Mouse (Mus musculus) hindbrain, postnatal 0 days (tissue): ENCODE data around the gene Zpld1. TPM values are rescaled to one million over a fixed set of nuclear protein-coding genes. Genes with fewer than 3 reads are reported as not detected.

ENCODE experiments used
- ATAC-seq: fragments of 200-750 bp; cut with Nextera tagmentation; 2 replicates; pipeline ENCODE4 v1.8.0; 2017; ENCODE audit warnings: mild to moderate bottlenecking, moderate TSS enrichment, moderate library complexity
- DNase-seq: peaks from one replicate; pipeline ENCODE4 v3.0.0-alpha.2; 2015; ENCODE audit warnings: low spot score
- H3K27ac ChIP-seq: fragments of 300-500 bp; sonication (generic); 2 replicates; pipeline ENCODE4 v1.5.1; 2014; ENCODE audit warnings: mild to moderate bottlenecking
- H3K27me3 ChIP-seq: fragments of 300-500 bp; sonication (generic); 2 replicates; pipeline ENCODE4 v1.6.1; 2014; ENCODE audit warnings: low read length, mixed read lengths; ENCODE audit not compliant: insufficient read depth
- H3K36me3 ChIP-seq: fragments of 300-500 bp; sonication (generic); 2 replicates; pipeline ENCODE4 v1.6.1; 2014; ENCODE audit warnings: low read length, mixed read lengths; ENCODE audit not compliant: insufficient read depth
- H3K4me1 ChIP-seq: fragments of 300-500 bp; sonication (generic); 2 replicates; pipeline ENCODE4 v1.6.1; 2014; ENCODE audit warnings: antibody characterized with exemption, low read length, mixed read lengths; ENCODE audit not compliant: insufficient read depth
- H3K4me2 ChIP-seq: fragments of 300-500 bp; sonication (generic); 2 replicates; pipeline ENCODE4 v1.6.1; 2014; ENCODE audit warnings: low read depth, mild to moderate bottlenecking, low read length, moderate library complexity, mixed read lengths
- H3K4me3 ChIP-seq: fragments of 300-500 bp; sonication (generic); 2 replicates; pipeline ENCODE4 v1.5.1; 2014; ENCODE audit warnings: low read length
- H3K9ac ChIP-seq: fragments of 300-500 bp; sonication (generic); replicated peaks from 2 replicates; pipeline ENCODE4 v1.6.1; 2014; ENCODE audit warnings: mild to moderate bottlenecking, low read length, moderate library complexity, mixed read lengths
- H3K9me3 ChIP-seq: fragments of 300-500 bp; sonication (generic); 2 replicates; pipeline ENCODE4 v1.6.1; 2016; ENCODE audit warnings: low read length, mixed read lengths
- CTCF ChIP-seq: IDR thresholded peaks from 2 replicates; pipeline ENCODE4 v1.5.1; 2016; ENCODE audit warnings: antibody characterized with exemption, control low read depth, low read depth
- WGBS: fragments of 180-500 bp; shearing (Covaris S2); extraction: QIAGEN DNeasy Blood & Tissue Kit; methylation state at CpG from one replicate; pipeline ENCODE4 v1.1.7; 2014; 5-methylcytosine and 5-hydroxymethylcytosine counted together
- polyA plus RNA-seq: library from polyadenylated mRNA; unstranded; fragments of >200 nt; fragmentation: Nextera tagmentation; extraction: Ambion mirVana; gene quantifications from 2 replicates; pipeline ENCODE4 v1.2.1, GENCODE M21; 2015
- total RNA-seq: library from RNA; depleted of rRNA; stranded (reverse); fragments of >200 nt; gene quantifications from 2 replicates; pipeline ENCODE4 v1.2.3, GENCODE M21; 2014

Gene Zpld1
- total and polyA plus RNA-seq, 2 experiments from 2014 or later: 0.35 to 0.68 TPM

- Histone ChIP-seq H3K36me3 (no peaks in the 10 kb centered on the region), H3K9me3 (no peaks in the 10 kb centered on the region), H3K27ac (no peak overlapping the region), H3K4me2 (no peak overlapping the region), H3K9ac (no peak overlapping the region), H3K4me1 (no peaks in the 10 kb centered on the region), H3K27me3 (no peaks in the 10 kb centered on the region), H3K4me3 (no peak overlapping the region)
- TF ChIP-seq CTCF: no peak
- ATAC-seq (no peak), DNase-seq (peak; percentile 45)
- WGBS: 88% methylated on average over 1 of the region's 1 CpGs
Measured at GRCm38 (mm10) chr16:55185370-55185769, 112.4 kb downstream of the Zpld1 start.
